Mouse (Mus musculus): Measurements from ENCODE around the gene Ndufb5. TPM values are rescaled to one million over a fixed set of nuclear protein-coding genes. Genes with fewer than 3 reads are reported as not detected.
"Not testable (repeated sequence)": the region's sequence is repeated elsewhere in the genome, so short reads cannot be mapped to it uniquely, and the experiment has no call there.

The Ndufb5 gene
- total RNA-seq, 2 experiments from 2014 or later = 193 to 207 TPM

- no peak for DNase-seq
Observed at GRCm38 (mm10) chr3:32727861-32728260, 8.9 kb upstream of the Ndufb5 start.

- no peak for DNase-seq
Observed at GRCm38 (mm10) chr3:32737172-32737655, 424 bp downstream of the Ndufb5 start, which contains the start of gene Mrpl47. TSS of gene Mrpl47 (minus strand) at chr3:32737605.

GRCm38 (mm10) chr3:32738549-32738948, 1.8 kb downstream of the Ndufb5 start:
- no peak for DNase-seq

- DNase-seq = no peak
Observed at GRCm38 (mm10) chr3:32742276-32742780, 5.5 kb downstream of the Ndufb5 start.

GRCm38 (mm10) chr3:32745001-32745400, 8.2 kb downstream of the Ndufb5 start:
- DNase-seq = no peak

GRCm38 (mm10) chr3:32745426-32745825, 8.6 kb downstream of the Ndufb5 start:
- not testable (repeated sequence) for DNase-seq

GRCm38 (mm10) chr3:32748384-32748783, 11.6 kb downstream of the Ndufb5 start:
- no peak for DNase-seq

- no peak for DNase-seq
Observed at GRCm38 (mm10) chr3:32749820-32750579, 13.2 kb downstream of the Ndufb5 start.

- DNase-seq = no peak
Observed at GRCm38 (mm10) chr3:32754384-32754915, 17.7 kb downstream of the Ndufb5 start.

- DNase-seq = no peak
Observed at GRCm38 (mm10) chr3:32759212-32759611, 22.4 kb downstream of the Ndufb5 start.

- DNase-seq = no peak
Observed at GRCm38 (mm10) chr3:32762962-32763361, 26.2 kb downstream of the Ndufb5 start.

GRCm38 (mm10) chr3:32763902-32764301, 27.1 kb downstream of the Ndufb5 start:
- DNase-seq = no peak

GRCm38 (mm10) chr3:32770781-32771180, 34.0 kb downstream of the Ndufb5 start:
- DNase-seq = no peak

Other genes with a start within 250 kb of the Ndufb5 start
- under 1 TPM; 0.43 to 0.92 TPM for gene Kcnmb3, start 244.8 kb upstream of the Ndufb5 start, total RNA-seq (2021)
- 10 to 100 TPM; 36.4 to 42.9 TPM for gene Zfp639, start 226.7 kb upstream of the Ndufb5 start, total RNA-seq (2021)
- gene Mfn1, start 207.5 kb upstream of the Ndufb5 start, total RNA-seq (2021) = 10 to 100 TPM; 85.1 to 98.9 TPM
- gene Gnb4, start 120.4 kb upstream of the Ndufb5 start, total RNA-seq (2021) = 10 to 100 TPM; 19.2 to 20.4 TPM
- gene Actl6a, start 30.7 kb upstream of the Ndufb5 start, total RNA-seq (2021) = 10 to 100 TPM; 18.0 to 21.4 TPM
- 10 to 100 TPM; 19.3 to 20.6 TPM for gene Mrpl47, start 615 bp downstream of the Ndufb5 start, total RNA-seq (2021)
- gene Usp13, start 80.6 kb downstream of the Ndufb5 start, total RNA-seq (2021) = 10 to 100 TPM; 17.7 to 21.3 TPM